Mouse (Mus musculus) embryonic fibroblast, embryonic 13.5 days (primary cell): ENCODE results near the gene Zhx3.

Experiments used
- CTCF ChIP-seq: IDR thresholded peaks from 2 replicates; pipeline ENCODE4 v1.5.1; 2011; ENCODE audit warnings: mild to moderate bottlenecking, control low read depth, low read length, moderate library complexity, borderline replicate concordance; ENCODE audit not compliant: insufficient read depth
- POLR2A ChIP-seq: IDR thresholded peaks from 2 replicates; pipeline ENCODE4 v1.6.1; 2011; ENCODE audit warnings: low read depth, mild to moderate bottlenecking, control low read depth, low read length, moderate library complexity

- no peak for TF ChIP-seq CTCF
- no peak for TF ChIP-seq POLR2A
These were observed 66.7 kb downstream of the Zhx3 start for GRCm38 (mm10) chr2:160806091-160806521.
